Mouse (Mus musculus) heart, adult 8-10 months (tissue): ENCODE measurements around the gene Cdc42bpb. TPM values are rescaled to one million over a fixed set of nuclear protein-coding genes. Genes with fewer than 3 reads are reported as not detected.

ENCODE experiments used
- DNase-seq: peaks from one replicate; pipeline ENCODE4 v3.0.0; 2022; ENCODE audit warnings: low spot score
- total RNA-seq, 4 experiments: library from RNA; stranded (reverse); gene quantifications; 2 replicates each; pipeline ENCODE4 v1.2.4; 2022

Cdc42bpb gene
- total RNA-seq, 4 experiments from 2014 or later = 45.5 to 59.7 (median 53.9) TPM

DNA sequence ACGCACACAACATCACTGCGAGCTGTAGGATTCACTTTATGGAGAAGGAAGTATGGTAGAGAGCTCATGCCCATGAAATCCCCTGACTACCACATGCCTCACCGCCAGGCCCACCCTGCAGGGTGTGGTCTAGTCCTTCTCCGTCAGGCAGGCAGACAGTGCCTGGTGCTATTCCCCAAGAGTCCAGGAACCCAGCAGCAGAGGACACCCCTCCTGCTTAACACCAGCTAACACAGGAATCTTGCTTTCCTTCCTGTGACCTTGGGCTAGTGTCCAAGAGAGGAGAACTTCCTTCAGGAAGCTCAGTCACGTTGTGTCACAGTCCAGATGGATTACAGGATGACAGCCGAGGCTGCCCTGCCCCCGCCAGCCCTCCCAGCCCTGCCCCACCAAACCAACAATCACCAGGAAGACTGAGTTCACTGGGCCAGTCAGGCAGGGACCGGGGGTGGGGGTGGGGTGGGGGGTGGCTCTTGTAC lies 9.2 kb upstream of the Cdc42bpb start:
- peak; percentile 88 for DNase-seq

DNA sequence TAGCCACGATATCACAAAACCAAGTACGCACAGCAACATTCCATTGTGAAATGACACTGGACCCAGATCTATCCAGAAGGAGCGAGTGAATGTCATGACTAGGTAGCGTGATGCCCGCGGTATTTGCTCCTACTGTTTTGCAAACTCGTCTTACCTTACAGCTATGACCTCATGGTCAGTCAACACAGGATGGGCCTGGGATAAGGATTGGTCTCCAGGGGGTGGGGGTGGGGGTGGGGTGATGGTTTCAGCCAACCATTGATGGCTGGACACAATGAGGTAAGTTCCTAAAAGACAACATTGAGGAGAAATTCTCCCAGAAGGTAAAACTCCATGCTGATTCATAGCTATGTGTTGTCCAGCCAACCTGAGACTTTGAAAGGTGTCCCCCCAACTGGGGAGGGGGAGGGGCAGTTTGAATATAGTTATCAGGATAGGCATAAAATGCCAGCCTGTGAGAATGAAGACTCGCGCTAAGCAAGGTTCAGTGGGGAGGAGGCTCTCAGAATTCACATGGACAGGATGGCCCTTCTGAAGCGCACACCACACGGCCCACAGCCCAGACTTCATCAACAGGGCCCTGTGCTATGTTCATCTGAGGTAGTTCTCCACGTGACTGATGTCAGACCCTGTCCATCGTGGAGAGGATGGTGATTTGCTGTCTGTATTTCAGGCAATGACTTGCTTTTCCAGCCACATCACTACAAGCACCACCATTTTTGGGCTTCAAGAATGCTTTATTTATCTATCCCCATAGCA lies 8.5 kb upstream of the Cdc42bpb start:
- DNase-seq = no peak

DNA sequence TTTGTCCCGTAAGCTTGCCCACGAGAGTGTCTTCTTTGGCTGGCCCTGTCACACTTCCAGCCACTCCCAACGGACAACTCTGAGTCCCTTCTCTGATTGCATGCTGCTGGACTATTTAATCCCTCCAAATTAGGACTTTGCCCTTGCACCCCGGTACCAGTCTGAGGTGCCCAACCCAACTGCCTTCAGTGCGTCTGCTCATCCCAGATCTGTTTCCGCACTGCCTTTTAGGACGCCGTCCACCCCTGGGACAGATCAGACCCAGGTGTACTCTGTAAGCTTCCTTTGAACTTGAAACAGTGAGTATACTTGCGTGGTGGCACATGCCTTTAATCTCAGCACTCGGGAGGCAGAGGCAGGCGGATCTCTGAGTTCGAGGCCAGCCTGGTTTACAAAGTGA lies 1.3 kb upstream of the Cdc42bpb start:
- no peak for DNase-seq

DNA sequence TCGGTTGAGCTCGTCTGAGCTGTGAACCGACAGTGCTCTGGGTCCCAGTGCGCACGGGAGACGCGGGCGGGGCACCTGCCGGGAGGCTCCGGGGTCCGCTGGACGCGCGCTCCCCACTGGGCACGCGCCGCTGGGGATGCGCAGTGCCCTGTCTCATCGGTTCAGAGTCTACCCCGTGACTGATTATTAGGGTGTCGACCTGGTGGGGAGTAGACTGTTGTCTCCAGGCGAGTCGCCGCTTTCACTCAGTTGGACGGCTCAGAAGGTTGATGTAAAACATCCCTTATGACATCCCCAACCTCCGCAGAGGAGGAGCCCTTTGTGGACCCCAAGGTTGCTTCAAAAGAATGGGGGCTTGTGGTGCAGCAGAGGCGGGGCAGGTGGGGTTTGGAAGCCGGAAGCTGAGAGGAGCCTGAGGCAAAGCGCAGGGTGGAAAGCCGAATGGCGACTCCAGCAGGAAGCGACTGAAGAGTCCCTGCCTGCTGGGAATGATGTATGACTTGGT lies 520 bp upstream of the Cdc42bpb start:
- DNase-seq = peak; percentile 53

DNA sequence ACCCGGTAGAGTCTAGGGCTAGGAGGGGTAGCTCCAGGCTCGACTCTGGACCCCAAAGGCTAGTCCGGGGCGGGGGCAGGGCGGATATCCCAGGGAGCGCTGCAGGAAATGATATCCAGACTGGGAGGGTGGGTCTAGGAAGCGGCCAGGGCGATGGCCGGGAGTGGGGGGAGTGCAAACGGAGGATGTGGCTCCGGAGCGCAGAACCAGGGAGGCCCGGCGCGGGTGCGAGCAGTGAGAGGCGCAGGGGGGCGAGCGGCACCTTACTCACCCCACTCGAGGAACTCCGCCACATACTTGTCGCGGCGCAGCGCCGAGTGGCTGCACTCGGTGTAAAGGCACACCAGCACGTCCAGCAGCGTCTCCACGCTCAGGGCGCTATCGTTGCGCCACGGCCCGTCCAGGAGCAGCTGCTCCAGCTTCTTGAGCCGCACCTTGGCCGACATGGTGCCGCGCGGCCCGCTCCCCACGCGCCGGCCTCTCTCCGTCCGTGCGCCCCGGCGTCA lies 639 bp downstream of the Cdc42bpb start:
- DNase-seq = peak; percentile 73

DNA sequence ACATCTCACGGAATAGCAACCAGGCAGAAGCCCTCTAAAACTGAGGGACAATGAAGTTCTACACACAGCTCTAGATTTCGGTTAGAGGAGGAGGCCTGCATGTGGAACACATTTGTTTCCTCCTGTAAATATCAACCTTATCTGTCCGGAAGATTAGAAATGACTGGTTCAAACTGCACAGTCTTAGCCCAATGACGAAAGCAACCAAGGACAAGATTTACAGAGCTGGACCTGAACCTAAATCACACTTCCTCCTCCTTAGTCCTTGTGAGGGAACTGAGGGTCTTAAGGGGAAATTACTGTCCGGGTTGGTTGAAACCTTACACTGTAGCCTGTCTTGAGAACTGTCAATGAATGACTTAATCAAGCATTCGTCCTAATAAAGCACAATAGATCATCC lies 1.5 kb downstream of the Cdc42bpb start:
- DNase-seq = no peak

DNA sequence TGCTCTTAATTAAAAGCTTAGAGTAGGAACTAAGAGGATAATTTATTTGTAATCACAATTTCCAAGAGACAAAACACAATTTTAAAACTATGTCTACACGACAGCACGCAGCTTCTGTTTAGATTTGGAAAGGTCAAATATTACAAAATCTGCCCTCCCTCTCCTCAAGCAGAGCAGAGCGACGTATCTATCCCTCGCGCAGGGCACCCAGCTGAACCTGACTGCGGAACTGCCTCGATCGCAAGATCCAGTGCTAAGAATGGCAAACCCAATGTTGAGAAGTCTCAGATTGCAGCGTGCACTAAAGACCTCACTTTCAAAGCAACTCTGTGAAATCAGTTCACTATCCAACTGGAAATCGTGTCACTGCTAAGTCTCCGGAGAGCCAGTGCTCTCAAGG lies 2.0 kb downstream of the Cdc42bpb start:
- no peak for DNase-seq

DNA sequence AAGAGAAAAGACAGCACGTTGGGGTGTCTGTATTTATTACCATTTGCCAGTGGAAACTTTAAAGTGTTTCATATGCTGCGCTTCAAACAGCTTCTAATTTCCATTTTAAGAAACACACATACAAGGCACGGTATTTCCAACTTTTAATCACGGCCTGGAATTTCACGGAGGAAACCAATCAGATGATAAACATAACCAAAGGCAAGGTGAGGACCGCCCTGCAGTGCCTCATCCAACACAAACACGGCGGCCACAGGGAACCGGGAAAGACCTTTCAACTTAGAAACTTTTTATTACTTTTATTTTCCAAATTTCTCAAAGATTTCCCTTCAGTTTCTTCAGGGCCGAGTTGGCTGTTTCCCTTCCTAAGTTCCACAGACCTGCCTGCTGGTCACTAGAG lies 2.8 kb downstream of the Cdc42bpb start:
- no peak for DNase-seq

DNA sequence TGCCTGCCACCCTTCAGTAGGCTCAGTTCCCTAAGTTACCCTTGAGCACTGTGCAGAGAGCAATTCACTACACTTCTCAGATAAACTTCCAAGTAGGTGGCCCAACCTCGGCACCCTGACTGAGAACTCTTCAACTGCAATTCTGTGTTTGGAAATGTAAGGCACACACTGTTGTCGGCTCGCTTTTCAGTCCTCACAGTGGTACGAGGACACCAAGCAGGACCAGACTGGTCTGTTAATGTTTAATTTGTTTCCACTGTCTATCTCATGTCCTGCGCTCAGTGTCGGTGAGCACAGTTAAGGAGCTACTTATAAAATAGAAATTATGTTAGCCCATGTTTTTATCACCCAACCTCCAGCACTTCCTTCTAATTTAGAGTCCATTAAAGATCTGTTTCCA lies 4.1 kb downstream of the Cdc42bpb start:
- no peak for DNase-seq

DNA sequence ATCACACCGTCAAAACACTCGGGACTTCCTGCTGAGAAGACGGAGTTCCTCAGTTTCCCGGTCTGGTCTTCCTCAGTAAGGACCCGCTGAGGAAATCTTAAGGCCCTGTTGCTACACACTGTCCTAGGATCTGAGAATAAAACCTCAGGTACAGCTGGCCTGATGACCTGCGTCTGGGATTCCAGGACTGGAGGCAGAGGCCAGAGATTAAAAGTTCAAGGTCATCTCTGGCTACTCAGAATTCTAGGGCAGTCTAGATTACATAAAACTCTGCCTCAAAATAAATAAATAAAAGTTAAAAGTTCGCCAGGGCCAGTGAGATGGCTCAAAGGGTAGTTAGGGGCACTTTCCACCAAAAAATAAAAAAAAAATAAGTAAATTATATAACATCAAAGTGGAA lies 5.6 kb downstream of the Cdc42bpb start:
- no peak for DNase-seq

DNA sequence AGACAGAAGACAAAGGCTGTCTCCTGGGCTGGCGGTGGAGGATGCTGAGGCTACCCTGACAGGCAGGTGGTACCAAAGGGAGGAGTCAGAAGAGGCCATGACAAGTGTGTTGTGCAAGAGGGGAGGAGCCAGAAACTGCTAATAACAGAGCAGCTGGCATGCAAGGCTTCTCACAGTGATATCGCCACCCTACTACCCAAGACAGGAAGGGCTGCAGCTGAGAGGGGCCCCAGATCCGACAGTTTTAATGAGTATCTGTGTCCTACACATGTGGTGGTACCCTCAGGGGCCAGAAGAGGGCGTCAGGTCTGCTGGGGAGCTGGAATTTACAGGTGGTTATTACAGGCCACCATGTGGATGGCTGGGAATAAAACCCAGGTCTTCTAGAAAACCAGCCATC lies 7.3 kb downstream of the Cdc42bpb start:
- no peak for DNase-seq

DNA sequence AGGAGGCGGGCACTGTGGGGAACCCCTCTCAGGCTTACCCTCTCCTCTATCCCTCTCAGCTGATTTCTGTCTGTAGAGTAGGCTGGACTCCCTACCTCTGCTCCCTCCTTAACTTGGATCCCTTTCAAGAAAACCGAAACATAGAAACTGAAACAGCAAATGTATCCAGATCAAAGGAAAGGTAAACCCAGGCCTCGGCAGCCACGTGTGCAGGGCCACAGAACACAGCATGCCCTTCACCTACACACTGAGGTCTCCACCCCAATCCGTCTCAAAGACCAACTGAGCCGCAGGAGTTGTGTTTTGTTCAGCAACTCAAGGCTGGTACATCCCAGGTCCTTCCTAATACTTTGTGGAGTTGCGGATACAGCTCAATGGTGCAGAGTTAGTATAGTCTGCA lies 10.5 kb downstream of the Cdc42bpb start:
- DNase-seq = no peak

DNA sequence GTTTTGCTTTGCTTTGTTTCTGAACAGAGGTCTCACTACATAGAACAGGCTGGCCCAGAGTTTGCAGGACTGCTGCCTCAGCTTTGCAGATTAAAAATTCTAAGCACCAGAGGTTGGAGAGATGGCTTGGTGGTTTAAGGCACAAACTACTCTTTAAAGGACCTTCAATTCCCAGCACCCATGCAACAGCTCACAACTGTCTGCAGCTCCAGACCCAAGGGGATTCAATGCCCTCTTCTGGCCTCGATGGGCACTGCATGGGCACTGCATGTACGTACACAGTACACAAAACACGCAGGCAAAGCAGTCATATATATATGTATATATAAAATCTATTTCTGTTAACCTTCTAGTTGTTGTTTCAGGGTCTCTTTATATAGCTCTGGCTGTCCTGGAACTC lies 13.3 kb downstream of the Cdc42bpb start:
- no peak for DNase-seq

DNA sequence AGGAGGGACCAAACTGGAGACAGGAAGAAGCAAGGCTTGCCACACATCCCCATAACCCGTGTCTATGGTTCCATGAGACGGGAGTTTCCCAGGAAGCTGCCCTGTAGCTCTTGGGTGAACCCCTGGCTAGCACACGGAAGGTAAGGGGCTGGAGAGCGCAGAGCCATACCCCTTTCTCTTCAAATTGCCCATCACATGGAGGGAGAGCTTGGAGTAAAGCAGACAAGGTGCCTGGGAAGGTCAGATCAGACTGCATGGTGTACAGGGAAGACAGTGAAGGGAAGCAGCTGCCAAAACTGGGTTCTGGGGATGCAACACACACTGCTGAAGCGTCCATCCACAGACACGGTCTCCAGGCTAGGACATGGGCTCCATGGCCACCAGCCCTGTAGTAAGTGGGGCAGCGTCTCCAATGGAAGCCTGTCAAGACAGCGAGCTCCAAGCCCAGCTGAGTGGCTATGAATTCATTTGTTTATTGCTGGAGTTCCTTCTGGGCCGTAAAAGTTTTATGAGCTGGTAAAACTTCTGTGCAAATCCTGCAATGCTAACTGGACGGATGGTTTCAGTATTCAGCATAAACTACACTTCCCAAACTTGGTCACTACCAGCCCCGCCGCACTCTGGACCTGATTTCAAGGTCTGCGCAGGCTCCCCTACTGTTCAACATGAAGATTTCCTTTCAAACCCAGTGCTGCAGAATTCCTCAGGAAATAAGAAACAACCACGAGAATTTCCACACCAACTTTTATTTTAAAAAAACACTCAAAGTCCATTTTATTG lies 16.0 kb downstream of the Cdc42bpb start:
- DNase-seq = no peak

DNA sequence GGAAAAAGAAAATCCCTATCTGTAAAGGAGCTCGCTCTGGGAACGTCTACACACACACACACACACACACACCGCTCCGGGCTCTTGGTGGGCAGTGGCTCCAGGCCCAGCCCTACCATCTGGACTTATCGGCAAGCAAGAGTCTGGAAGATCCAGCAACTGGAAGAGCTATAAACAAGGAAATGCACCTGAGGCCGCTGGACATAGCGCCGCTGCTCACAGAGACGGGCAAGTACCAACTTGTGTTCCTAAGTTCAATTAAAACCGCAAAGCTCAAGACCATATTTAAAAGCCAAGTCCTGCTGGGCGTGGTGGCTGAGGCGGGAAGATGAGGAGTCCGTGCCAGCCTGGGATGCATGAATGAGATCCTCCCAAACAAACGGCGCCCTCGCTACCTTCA lies 16.8 kb downstream of the Cdc42bpb start:
- DNase-seq = no peak

DNA sequence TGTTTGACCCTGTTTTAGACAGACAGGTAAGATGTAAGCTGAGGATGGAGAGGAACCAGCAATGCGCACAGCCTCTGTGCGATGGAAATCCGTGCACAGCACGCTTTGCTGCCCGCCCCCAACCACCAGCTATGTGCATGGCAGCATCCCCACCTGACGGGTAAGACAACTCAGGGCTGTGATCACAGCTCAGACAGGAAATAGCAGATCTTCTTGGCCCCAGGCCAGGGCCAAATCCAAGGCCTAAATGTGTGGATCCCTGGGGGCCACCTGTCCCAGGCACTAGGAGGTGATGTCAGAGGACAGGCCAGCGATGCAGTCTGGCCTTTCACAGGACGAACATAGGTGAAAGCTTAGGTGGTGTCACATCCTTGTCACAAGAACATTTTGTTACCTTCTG lies 21.3 kb downstream of the Cdc42bpb start:
- no peak for DNase-seq

DNA sequence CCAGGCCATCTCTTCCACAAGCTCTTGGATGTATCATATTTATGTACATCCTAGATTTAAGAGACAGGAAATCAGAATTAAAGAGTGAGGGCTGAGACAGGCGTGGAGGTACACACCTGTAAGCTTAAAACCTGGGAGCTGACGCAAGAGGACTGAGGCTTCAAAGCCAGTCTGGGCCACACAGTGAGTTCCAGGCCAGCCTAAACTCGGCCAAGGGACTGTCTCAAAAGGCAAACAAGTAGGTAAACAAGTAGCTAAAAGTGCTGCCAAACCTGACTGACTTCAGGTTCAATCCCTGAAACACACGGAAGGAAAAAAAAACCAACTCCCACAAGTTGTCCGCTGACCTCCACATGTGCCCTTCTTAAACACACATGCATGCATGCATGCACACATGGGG lies 23.4 kb downstream of the Cdc42bpb start:
- no peak for DNase-seq

DNA sequence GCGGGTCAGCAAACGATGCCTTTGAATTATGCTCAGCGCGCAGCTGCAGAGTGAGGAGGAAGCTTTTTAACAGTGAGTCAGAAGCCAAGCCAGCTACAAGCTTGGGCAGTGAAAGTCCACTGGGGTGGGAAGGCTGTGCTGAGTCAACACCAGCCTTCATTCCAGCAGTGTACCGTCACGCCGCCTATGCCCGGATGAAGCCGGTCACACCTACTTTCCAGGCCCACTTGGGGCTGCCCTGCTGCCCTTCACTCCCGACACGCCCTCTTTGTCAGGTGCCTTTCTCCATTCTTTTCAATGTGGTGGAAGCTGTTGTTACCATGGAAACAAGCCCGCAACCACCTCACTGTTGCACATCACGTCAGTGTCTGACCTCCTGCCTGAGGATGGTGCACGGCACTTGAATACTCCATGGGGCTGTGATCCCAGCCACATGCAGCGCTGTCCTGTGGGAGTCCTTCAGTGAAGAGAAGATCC lies 24.0 kb downstream of the Cdc42bpb start:
- no peak for DNase-seq

DNA sequence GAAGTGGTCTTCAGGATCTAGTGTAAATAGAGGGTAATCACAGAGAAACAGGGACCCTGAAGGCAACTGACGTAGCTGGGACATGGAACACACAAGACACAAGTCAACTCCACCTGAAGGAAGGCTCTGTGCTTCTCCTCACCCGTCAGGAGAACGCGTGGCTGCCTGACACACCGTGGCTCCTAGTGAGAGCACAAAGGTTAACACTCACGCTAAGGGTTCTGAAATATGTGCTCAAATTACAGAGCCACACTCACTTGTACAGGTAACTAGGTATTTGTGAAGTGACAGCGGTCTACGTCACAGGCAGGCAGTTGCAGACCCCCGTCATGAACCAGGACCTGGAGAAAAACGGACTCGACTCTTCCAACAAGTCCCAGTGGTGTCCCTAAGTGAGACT lies 24.5 kb downstream of the Cdc42bpb start:
- DNase-seq = no peak

DNA sequence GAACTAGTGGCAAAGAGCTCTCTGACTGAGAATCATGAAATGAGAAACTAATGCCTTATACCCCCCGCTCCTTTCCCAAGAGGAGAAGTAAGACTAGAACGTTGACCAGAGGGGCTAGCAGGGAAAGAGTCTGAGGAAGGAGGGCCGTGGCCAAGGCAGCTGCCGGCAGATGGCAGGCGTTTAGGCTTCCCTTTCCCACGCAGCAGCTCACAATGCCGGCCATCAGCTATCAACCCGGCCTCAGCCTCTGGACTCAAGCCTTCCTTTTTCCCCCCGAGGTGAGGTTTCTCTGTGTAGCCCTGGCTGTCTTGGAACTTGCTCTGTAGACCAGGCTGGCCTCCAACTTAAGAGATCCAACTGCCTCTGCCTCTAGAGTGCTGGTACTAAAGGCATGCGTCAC lies 25.0 kb downstream of the Cdc42bpb start:
- no peak for DNase-seq

DNA sequence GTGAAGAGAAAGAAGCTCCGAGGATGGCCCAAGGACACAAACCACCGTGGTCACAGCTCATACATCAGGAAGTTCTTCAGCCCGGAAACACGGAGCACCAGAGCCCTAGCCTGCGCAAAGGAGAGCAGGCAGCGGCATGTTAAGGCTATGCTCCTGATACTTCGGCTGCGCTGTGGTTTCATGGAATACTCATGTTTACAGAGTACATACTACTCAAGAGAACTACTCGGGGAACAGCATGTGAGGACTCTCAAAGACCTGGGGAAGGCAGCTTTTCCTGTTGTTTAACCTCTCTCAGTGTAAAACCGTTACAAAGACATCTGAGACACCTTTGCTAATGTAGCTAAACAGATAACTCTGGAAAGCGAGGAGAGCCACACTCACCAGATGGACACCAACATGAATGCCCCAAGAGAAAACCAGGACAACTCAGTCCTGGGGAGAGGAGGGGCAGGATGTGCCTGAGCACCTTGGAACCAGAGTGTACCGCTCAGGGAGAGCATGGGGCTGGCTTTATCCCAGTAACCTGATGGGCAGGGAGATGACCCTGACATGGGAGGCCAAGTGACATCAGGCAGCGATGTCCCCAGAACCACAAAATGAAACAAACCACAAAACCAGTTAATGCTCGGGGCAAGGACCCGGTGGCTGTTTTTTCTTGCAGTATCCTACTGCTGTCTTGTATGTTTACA lies 27.8 kb downstream of the Cdc42bpb start:
- no peak for DNase-seq

DNA sequence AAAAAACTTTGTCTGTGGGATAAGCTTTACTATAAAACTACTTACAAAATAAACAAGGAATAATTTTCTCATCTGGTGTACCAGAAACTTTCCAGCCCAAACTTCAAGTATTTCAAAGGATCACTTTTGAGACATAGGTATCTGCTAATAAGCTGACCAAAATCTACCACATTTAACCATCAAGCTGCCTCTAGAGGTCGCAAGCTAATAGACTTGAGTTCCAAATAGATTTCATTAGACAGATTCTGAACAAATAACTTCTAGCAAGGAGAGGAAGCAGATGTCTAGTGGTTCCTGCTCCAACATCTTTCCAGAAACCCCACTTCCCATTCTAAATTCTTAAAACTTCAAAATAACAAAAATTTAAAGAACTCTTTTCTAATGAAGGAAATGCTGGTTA lies 33.6 kb downstream of the Cdc42bpb start:
- no peak for DNase-seq
